Mouse (Mus musculus) right cerebral cortex, postnatal 36 days (tissue): ENCODE measurements around the gene Arhgef33.

Experiments
- DNase-seq, 2 experiments: peaks; one replicate each; pipeline ENCODE4 v3.0.0; 2022; ENCODE audit warnings: low spot score in 2 of 2, mixed read lengths in 1 of 2

Gene Arhgef33

DNA sequence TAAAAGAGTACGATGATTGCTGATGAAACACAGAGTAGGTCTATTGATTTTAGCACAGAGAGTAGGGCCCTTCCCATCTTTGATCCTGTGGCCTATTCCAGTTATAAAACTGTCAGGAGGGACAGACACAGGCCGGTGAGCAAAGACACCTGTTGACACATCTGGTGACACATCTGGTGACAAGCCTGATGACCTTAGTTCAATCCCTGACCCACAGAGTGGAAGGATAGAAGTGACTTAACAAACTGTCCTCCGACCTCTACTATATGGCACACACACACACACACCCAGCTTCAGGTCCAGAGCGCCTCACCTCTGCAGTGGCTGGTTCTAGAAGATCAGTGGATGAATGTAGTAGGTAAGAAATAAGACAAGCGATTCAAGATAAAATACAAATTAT is 139.3 kb downstream of the Arhgef33 start:
- DNase-seq: no peak
